Mouse (Mus musculus) limb, embryonic 14.5 days (tissue): ENCODE results near the gene Ildr1. TPM values are rescaled to one million over a fixed set of nuclear protein-coding genes. Genes with fewer than 3 reads are reported as not detected.

ENCODE experiments used
- ATAC-seq: fragments of 200-750 bp; cut with Nextera tagmentation; 2 replicates; pipeline ENCODE4 v1.8.0; 2017; ENCODE audit warnings: low read depth, moderate number of reproducible peaks, moderate TSS enrichment; ENCODE audit not compliant: low FRiP score
- DNase-seq: peaks from one replicate; pipeline ENCODE4 v3.0.0-alpha.2; 2015; ENCODE audit warnings: low spot score
- H3K27ac ChIP-seq: fragments of 300-500 bp; sonication (generic); replicated peaks from 2 replicates; pipeline ENCODE4 v1.5.1; 2014; ENCODE audit warnings: low read depth, mild to moderate bottlenecking, low read length, moderate library complexity, mixed read lengths
- H3K27me3 ChIP-seq: fragments of 300-500 bp; sonication (generic); 2 replicates; pipeline ENCODE4 v1.6.1; 2014; ENCODE audit warnings: low read length, mixed read lengths; ENCODE audit not compliant: control insufficient read depth, insufficient read depth
- H3K36me3 ChIP-seq: fragments of 300-500 bp; sonication (generic); 2 replicates; pipeline ENCODE4 v1.6.1; 2014; ENCODE audit warnings: mild to moderate bottlenecking, low read length, moderate library complexity, mixed read lengths; ENCODE audit not compliant: control insufficient read depth, insufficient read depth
- H3K4me1 ChIP-seq: fragments of 300-500 bp; sonication (generic); 2 replicates; pipeline ENCODE4 v1.6.1; 2014; ENCODE audit warnings: antibody characterized with exemption, low read length, mixed read lengths; ENCODE audit not compliant: control insufficient read depth, insufficient read depth
- H3K4me2 ChIP-seq: fragments of 300-500 bp; sonication (generic); replicated peaks from 2 replicates; pipeline ENCODE4 v1.6.1; 2014; ENCODE audit warnings: low read depth, mild to moderate bottlenecking, low read length, moderate library complexity; ENCODE audit not compliant: severe bottlenecking
- H3K4me3 ChIP-seq: fragments of 300-500 bp; sonication (generic); replicated peaks from 2 replicates; pipeline ENCODE4 v1.5.1; 2014; ENCODE audit warnings: low read length
- H3K9ac ChIP-seq: fragments of 300-500 bp; sonication (generic); 2 replicates; pipeline ENCODE4 v1.6.1; 2014; ENCODE audit warnings: mild to moderate bottlenecking, low read depth, low read length, moderate library complexity; ENCODE audit not compliant: severe bottlenecking
- H3K9me3 ChIP-seq: fragments of 300-500 bp; sonication (generic); 2 replicates; pipeline ENCODE4 v1.6.1; 2016; ENCODE audit warnings: low read length; ENCODE audit not compliant: control insufficient read depth
- POLR2A ChIP-seq: fragments of 200-500 bp; IDR thresholded peaks from 2 replicates; pipeline ENCODE4 v1.8.0; 2012; ENCODE audit warnings: inconsistent platforms, mild to moderate bottlenecking, moderate library complexity, borderline replicate concordance; ENCODE audit not compliant: insufficient read depth, insufficient read length; ENCODE audit errors: extremely low read depth
- WGBS: fragments of 180-500 bp; shearing (Covaris S2); extraction: QIAGEN DNeasy Blood & Tissue Kit; methylation state at CpG from one replicate; pipeline ENCODE4 v1.1.7; 2014; 5-methylcytosine and 5-hydroxymethylcytosine counted together
- polyA plus RNA-seq, 2 experiments: library from polyadenylated mRNA; depleted of rRNA in 1 of 2; stranded (reverse) in 1 of 2; unstranded in 1 of 2; fragments of >200 nt; fragmentation: Nextera tagmentation in 1 of 2; extraction: Ambion mirVana in 1 of 2; gene quantifications; 2 replicates each; pipeline versions ENCODE4 v1.2.1 to v1.2.3; 2012 to 2014

Ildr1 gene
- polyA plus RNA-seq, 2 experiments, result 0.92 to 1.3 TPM

DNA sequence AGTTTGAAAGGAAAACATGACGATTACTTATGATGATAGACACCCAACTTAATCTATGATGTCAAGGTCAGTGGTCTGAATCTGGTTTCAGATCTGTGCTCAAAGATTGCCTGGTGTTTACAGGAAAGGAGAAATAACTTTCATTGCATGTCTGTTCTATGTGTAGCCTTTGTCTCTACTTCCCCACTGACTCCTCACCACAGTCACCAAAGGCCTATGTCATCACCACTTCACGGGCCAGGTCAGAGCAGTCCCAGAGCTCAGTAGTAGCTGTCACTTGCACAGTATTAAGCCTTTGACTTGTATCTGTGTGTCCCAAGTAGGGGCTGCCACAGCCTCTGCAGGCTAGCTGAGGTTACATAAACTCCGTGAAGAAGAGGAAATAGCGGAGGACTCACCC lies 23.7 kb downstream of the Ildr1 start:
- Histone ChIP-seq H3K27ac (no peak overlapping the region), H3K27me3 (no peaks in the 10 kb centered on the region), H3K4me3 (no peak overlapping the region), H3K9ac (no peak overlapping the region), H3K36me3 (no peaks in the 10 kb centered on the region), H3K4me2 (no peak overlapping the region), H3K9me3 (no peaks in the 10 kb centered on the region), H3K4me1 (no peaks in the 10 kb centered on the region)
- 80% methylated on average over 4 of the region's 4 CpGs for WGBS
- no peak for ATAC-seq
- no peak for TF ChIP-seq POLR2A
- no peak for DNase-seq

DNA sequence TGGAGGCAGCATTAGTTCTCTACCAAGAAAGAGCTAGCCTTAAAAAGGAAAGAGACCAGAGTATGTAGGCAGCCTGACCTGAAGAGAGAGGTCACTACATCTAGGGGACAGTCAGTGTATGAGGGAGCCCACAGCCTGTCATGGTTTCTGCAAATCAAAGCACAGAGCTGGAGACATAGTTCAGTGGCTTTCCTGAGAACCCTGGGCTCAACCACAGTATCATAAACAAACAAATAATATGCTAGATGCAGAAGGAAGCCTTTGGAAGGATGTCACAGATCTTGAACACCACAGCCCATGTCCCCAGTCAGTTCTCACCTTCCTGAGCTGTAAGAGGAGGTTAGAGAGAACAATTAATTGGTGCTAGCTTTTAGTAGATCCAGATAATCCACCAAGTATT lies 24.9 kb downstream of the Ildr1 start:
- H3K27me3 ChIP-seq, result no peaks in the 10 kb centered on the region
- no peak overlapping the region for H3K9ac ChIP-seq
- DNase-seq, result no peak
- H3K9me3 ChIP-seq, result no peaks in the 10 kb centered on the region
- no peak for TF ChIP-seq POLR2A
- no peak overlapping the region for H3K27ac ChIP-seq
- no peaks in the 10 kb centered on the region for H3K36me3 ChIP-seq
- H3K4me2 ChIP-seq, result no peak overlapping the region
- no peak overlapping the region for H3K4me3 ChIP-seq
- no peaks in the 10 kb centered on the region for H3K4me1 ChIP-seq
- no peak for ATAC-seq

DNA sequence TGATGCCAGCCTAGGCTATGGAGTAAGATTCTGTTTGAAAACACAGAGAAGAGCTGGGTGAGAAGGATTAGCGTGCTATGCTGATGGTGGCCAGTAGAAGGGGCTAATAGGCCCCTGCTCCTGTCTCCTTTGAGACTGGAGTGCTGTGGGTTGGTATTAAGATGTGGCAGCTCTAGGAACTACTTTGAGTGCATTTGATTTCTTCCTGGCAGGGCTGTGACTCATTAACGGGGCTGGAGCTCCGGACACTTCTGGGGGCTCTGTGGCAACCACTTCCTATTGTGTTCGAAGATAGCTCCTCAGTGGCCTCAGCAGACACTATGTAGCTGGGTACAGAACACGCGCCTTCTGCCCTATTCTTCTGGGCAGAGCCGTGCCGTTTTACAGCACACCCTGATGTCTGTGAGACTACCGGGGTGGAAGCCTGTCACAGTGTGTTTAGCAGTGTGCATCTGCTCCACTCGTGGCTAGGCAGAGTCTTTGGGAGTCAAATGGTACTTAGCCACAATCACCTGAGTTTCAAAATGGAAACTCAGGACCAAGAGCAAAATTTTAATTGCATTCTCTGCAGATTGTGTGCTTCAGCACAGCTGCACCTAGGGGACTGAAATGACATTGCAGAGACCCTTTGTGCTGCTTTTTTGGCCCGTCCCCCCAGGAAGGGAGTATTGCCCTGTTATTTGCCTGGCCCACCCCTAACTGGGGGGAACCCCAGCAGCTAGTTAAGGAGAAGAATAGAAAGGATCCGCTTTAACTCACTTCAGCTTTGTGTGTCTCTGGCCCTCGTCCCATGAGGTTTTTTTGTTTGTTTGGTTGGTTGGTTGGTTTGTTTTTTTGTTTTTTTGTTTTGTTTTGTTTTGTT lies 26.6 kb downstream of the Ildr1 start:
- Histone ChIP-seq H3K36me3 (no peaks in the 10 kb centered on the region), H3K9ac (no peak overlapping the region), H3K27ac (no peak overlapping the region), H3K4me1 (no peaks in the 10 kb centered on the region), H3K27me3 (no peaks in the 10 kb centered on the region), H3K4me3 (no peak overlapping the region), H3K4me2 (no peak overlapping the region), H3K9me3 (no peaks in the 10 kb centered on the region)
- 65% methylated on average over 13 of the region's 13 CpGs for WGBS
- ATAC-seq (no peak), DNase-seq (no peak)
- TF ChIP-seq POLR2A, result no peak

- WGBS, result 27% methylated on average over 4 of the region's 4 CpGs
- Histone ChIP-seq H3K9ac (no peak overlapping the region), H3K36me3 (no peaks in the 10 kb centered on the region), H3K4me3 (no peak overlapping the region), H3K9me3 (no peaks in the 10 kb centered on the region), H3K27me3 (no peaks in the 10 kb centered on the region), H3K4me2 (no peak overlapping the region), H3K4me1 (no peaks in the 10 kb centered on the region), H3K27ac (no peak overlapping the region)
- ATAC-seq (no peak), DNase-seq (no peak)
- no peak for TF ChIP-seq POLR2A
Measured at GRCm38 (mm10) chr16:36722739-36723138, 29.0 kb downstream of the Ildr1 start.

DNA sequence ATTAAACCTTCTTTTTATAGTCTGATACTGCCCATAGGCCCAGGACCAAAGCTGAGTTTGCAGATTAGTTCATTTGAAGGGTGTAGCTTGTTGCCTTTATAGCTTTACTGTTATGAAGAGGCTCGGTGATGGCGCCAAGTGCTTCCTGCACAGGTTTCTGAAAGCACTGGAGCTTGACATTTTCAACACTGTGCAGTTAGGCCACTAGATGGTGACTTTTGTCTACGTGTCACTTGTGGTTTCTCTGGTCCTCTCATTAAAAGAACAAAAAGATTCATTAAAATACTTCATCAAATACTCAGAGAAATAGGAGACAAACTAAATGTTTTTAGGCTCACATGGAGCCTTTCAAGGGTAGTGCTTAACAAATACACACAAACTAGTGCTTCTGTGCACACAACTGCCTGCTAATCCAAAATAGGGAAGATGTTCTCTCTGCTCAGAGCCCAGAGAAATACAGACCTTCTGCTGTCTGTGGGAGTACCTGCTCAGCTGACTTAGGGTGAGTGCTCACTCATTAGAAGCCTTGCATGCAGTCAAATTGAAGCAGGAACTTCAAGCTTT lies 30.2 kb downstream of the Ildr1 start:
- H3K9ac ChIP-seq, result no peak overlapping the region
- no peak for DNase-seq

More for the DNA sequence above, 30.2 kb downstream of the Ildr1 start:
- Histone ChIP-seq H3K4me1 (no peaks in the 10 kb centered on the region), H3K9me3 (no peaks in the 10 kb centered on the region), H3K27ac (no peak overlapping the region), H3K36me3 (no peaks in the 10 kb centered on the region), H3K4me3 (no peak overlapping the region), H3K4me2 (no peak overlapping the region), H3K27me3 (no peaks in the 10 kb centered on the region)
- WGBS, result 64% methylated on average over 3 of the region's 3 CpGs
- no peak for ATAC-seq
- no peak for TF ChIP-seq POLR2A
